Mouse (Mus musculus): ENCODE data around the gene Setdb1. TPM values are rescaled to one million over a fixed set of nuclear protein-coding genes. Genes with fewer than 3 reads are reported as not detected.

Gene Setdb1
- total and polyA plus RNA-seq, 3 experiments, result 101 to 116 TPM; not detected in 1

DNA sequence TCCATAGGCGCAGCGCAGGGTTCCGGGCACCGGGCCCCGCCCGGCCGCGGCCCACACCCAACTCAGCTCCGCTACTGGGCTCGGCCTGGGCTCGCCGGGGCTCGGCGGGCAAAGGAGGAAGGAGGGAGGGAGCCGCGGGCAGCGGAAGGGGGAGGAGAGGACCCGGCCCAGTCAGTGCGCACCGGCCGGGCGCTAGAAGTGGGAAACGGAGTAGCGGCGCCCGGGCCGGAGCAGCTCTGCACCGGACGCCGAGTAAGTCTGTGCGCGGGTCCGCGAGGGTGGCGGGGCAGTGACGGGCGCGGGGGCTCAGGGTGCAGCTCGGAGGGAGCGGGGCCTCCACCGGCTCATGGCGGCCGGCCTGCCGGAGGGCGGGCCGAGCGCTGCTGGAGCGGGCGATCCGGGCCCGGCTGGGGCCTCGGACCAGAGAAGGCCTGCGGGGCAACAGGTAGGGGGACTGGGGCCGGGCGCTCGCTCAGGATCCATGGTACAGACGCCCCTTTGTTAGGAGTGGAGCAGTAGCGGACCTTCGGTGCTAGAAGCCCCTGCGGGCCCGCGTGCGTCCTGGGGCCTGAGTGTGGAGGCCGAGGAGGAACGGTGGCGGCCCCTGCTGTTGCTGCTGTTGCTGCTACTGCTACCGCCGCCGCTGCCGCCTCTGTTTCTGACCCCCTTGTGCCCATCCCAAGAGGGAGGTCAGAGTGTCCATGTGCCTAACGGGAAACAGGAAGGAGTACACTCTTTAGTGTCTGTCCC, 41.7 kb downstream of the Setdb1 start:
- peak; percentile 94 for DNase-seq (ENCODE audit: low read depth, low spot score)
- Histone ChIP-seq H3K4me3 (ENCODE audit: control insufficient read depth in 1 of 2, insufficient read depth in 1 of 2, low read depth in 2 of 2, low read length in 2 of 2) (peak overlapping the region; percentile 85), H3K36me3 (ENCODE audit: control insufficient read depth in 1 of 2, insufficient read depth in 2 of 2, low read length in 2 of 2) (peaks cover 14 to 45% of the 10 kb centered on the region in 2 experiments), H3K9ac (ENCODE audit: control insufficient read depth, low read depth, low read length, poor library complexity, severe bottlenecking) (peak overlapping the region; percentile 89), H3K9me3 (replicated peaks; ENCODE audit: insufficient read depth, low read length) (no peaks in the 10 kb centered on the region), H3K79me2 (ENCODE audit: control insufficient read depth, insufficient read depth, low read length, poor library complexity) (peaks cover 68% of the 10 kb centered on the region), H3K4me1 (ENCODE audit: control insufficient read depth in 1 of 2, insufficient read depth in 2 of 2, low read length in 2 of 2) (peaks cover 24 to 48% of the 10 kb centered on the region in 2 experiments), H3K27me3 (ENCODE audit: control insufficient read depth in 1 of 2, insufficient read depth in 2 of 2, low read length in 2 of 2) (no peaks in the 10 kb centered on the region), H3K27ac (ENCODE audit: control insufficient read depth, low read depth, low read length) (peak overlapping the region; percentile 95)
- TF ChIP-seq POLR2AphosphoS5 (IDR thresholded peaks at IDR 0.05; ENCODE audit: borderline replicate concordance, low read depth, low read length) (peak; percentile 76), MXI1 (IDR thresholded peaks at IDR 0.05; ENCODE audit: low read depth, low read length) (no peak)

DNA sequence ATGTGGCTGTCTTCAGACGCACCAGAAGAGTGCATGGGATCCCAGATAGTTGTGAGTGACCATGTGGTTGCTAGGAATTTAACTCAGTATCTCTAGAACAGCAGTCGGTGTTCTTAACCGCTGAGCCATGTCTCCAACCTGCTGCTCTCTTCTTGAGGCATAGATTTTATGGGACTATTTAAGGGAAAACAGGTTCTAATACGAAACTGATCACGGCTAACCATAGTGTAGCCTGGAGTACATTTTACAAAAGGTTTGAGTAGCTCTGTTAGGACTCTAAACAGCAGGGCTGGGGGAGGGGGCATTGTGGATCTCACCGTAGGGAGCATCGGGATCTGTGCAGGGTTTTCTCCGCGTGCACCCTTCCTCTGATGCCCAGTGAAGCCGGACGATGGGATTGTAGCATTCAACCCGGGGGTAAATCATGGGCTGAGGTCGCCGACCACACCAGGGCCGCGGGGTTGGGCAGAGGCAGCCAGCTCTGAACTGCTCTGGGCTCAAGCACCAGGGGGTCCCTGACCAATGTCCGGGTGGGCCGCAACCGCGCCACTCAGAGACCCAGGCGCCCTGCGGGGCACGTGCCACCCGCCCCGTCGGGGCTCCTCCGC, 42.4 kb downstream of the Setdb1 start, which contains the start of gene Cers2:
Gene Cers2 (plus strand): TSS at position 306 of the 608 bp plus-strand sequence.
- H3K4me1 ChIP-seq (ENCODE audit: control insufficient read depth in 1 of 2, insufficient read depth in 2 of 2, low read length in 2 of 2), result peaks cover 25 to 52% of the 10 kb centered on the region in 2 experiments
- peak within 1 kb of the TSS; percentile 89 for H3K9ac ChIP-seq (ENCODE audit: control insufficient read depth, low read depth, low read length, poor library complexity, severe bottlenecking)
- H3K79me2 ChIP-seq (ENCODE audit: control insufficient read depth, insufficient read depth, low read length, poor library complexity), result peaks cover 61% of the 10 kb centered on the region
- peak within 1 kb of the TSS; percentile 95 for H3K27ac ChIP-seq (ENCODE audit: control insufficient read depth, low read depth, low read length)
- H3K9me3 ChIP-seq (replicated peaks; ENCODE audit: insufficient read depth, low read length), result no peaks in the 10 kb centered on the region
- DNase-seq (ENCODE audit: low read depth, low spot score), result peak; percentile 85
- TF ChIP-seq KAT2A (conservative IDR thresholded peaks at IDR 0.05; ENCODE audit: low read depth, low read length), result no peak
- TF ChIP-seq ELF1 (IDR thresholded peaks at IDR 0.05; ENCODE audit: low read depth, low read length), result no peak
- TF ChIP-seq ZC3H11A (IDR thresholded peaks at IDR 0.05; ENCODE audit: low read depth, low read length), result no peak
- no peak for TF ChIP-seq MYB (IDR thresholded peaks at IDR 0.05; ENCODE audit: low read depth, low read length)
- peak; percentile 65 for TF ChIP-seq TAL1 (IDR thresholded peaks at IDR 0.05; ENCODE audit: low read length)
- H3K27me3 ChIP-seq (ENCODE audit: control insufficient read depth in 1 of 2, insufficient read depth in 2 of 2, low read length in 2 of 2), result no peaks in the 10 kb centered on the region
- peaks cover 7 to 51% of the 10 kb centered on the region in 2 experiments for H3K36me3 ChIP-seq (ENCODE audit: control insufficient read depth in 1 of 2, insufficient read depth in 2 of 2, low read length in 2 of 2)
- H3K4me3 ChIP-seq (ENCODE audit: control insufficient read depth in 1 of 2, insufficient read depth in 1 of 2, low read depth in 2 of 2, low read length in 2 of 2), result peak within 1 kb of the TSS; percentile 85

DNA sequence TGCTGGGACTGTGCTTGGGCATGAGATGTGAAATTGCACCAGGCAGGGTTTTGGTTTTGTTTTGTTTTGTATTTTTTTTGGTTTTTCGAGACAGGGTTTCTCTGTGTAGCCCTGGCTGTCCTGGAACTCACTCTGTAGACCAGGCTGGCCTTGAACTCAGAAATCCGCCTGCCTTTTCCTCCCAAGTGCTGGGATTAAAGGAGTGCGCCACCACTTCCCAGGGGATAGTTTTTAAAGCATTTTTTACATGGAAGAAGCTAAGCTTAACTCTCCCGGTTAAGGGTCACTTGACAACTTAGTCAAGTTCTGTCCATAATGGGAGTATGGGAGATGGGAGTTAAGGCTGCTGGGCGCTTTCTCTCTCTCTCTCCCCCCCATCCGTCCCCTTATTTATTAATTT, 42.9 kb downstream of the Setdb1 start:
- DNase-seq (ENCODE audit: low read depth, low spot score), result no peak
- Histone ChIP-seq H3K9me3 (replicated peaks; ENCODE audit: insufficient read depth, low read length) (no peaks in the 10 kb centered on the region), H3K9ac (ENCODE audit: control insufficient read depth, low read depth, low read length, poor library complexity, severe bottlenecking) (peak overlapping the region; percentile 89), H3K36me3 (ENCODE audit: control insufficient read depth in 1 of 2, insufficient read depth in 2 of 2, low read length in 2 of 2) (peaks cover 3 to 46% of the 10 kb centered on the region in 2 experiments), H3K27me3 (ENCODE audit: control insufficient read depth in 1 of 2, insufficient read depth in 2 of 2, low read length in 2 of 2) (no peaks in the 10 kb centered on the region), H3K4me3 (ENCODE audit: control insufficient read depth in 1 of 2, insufficient read depth in 1 of 2, low read depth in 2 of 2, low read length in 2 of 2) (peak overlapping the region; percentile 85), H3K79me2 (ENCODE audit: control insufficient read depth, insufficient read depth, low read length, poor library complexity) (peaks cover 58% of the 10 kb centered on the region), H3K27ac (ENCODE audit: control insufficient read depth, low read depth, low read length) (peak overlapping the region; percentile 95), H3K4me1 (ENCODE audit: control insufficient read depth in 1 of 2, insufficient read depth in 2 of 2, low read length in 2 of 2) (peaks cover 23 to 50% of the 10 kb centered on the region in 2 experiments)
- no peak for TF ChIP-seq TAL1 (IDR thresholded peaks at IDR 0.05; ENCODE audit: low read length)
- no peak for TF ChIP-seq POLR2AphosphoS2 (IDR thresholded peaks at IDR 0.05; ENCODE audit: low read length)
- TF ChIP-seq USF2 (IDR thresholded peaks at IDR 0.05; ENCODE audit: borderline replicate concordance in 1 of 2, insufficient read depth in 1 of 2, low read depth in 1 of 2, low read length in 2 of 2), result no peak
- no peak for TF ChIP-seq ZMIZ1 (IDR thresholded peaks at IDR 0.05; ENCODE audit: low read depth, low read length)
- TF ChIP-seq TBP (IDR thresholded peaks at IDR 0.05; ENCODE audit: low read depth, low read length), result no peak
- TF ChIP-seq EP300 (IDR thresholded peaks at IDR 0.05; ENCODE audit: low read depth in 1 of 2, low read length in 2 of 2), result no peak
- no peak for TF ChIP-seq HCFC1 (IDR thresholded peaks at IDR 0.05; ENCODE audit: low read depth, low read length)
- TF ChIP-seq ZNF384 (IDR thresholded peaks at IDR 0.05; ENCODE audit: low read depth, low read length), result no peak
- no peak for TF ChIP-seq GABPA (IDR thresholded peaks at IDR 0.05; ENCODE audit: low read depth, low read length)
- TF ChIP-seq MEF2A (IDR thresholded peaks at IDR 0.05; ENCODE audit: extremely low read depth, insufficient replicate concordance, low read depth, low read length, poor library complexity, severe bottlenecking), result no peak
- no peak for TF ChIP-seq BHLHE40 (IDR thresholded peaks at IDR 0.05; ENCODE audit: borderline replicate concordance, low read depth, low read length)
- no peak for TF ChIP-seq E2F4 (IDR thresholded peaks at IDR 0.05; ENCODE audit: borderline replicate concordance, low read depth, low read length)
